Mouse (Mus musculus) lung, embryonic 14.5 days (tissue): ENCODE results near the gene Bloc1s1. TPM values are rescaled to one million over a fixed set of nuclear protein-coding genes. Genes with fewer than 3 reads are reported as not detected.
A peak's percentile ranks its signal among the peaks of the same experiment; 100 is the strongest.

Source experiments
- ATAC-seq: fragments of 200-750 bp; cut with Nextera tagmentation; 2 replicates; pipeline ENCODE4 v1.8.0; 2017; ENCODE audit warnings: mild to moderate bottlenecking, moderate TSS enrichment, moderate library complexity; ENCODE audit not compliant: insufficient read depth
- DNase-seq: peaks from one replicate; pipeline ENCODE4 v3.0.0-alpha.2; 2015
- H3K27ac ChIP-seq: fragments of 300-500 bp; sonication (generic); 2 replicates; pipeline ENCODE4 v1.5.1; 2014; ENCODE audit warnings: low read depth, mild to moderate bottlenecking, moderate library complexity
- H3K27me3 ChIP-seq: fragments of 300-500 bp; sonication (generic); 2 replicates; pipeline ENCODE4 v1.6.1; 2014; ENCODE audit warnings: low read length, control low read depth; ENCODE audit not compliant: insufficient read depth
- H3K36me3 ChIP-seq: fragments of 300-500 bp; sonication (generic); 2 replicates; pipeline ENCODE4 v1.6.1; 2014; ENCODE audit warnings: control low read depth; ENCODE audit not compliant: insufficient read depth
- H3K4me1 ChIP-seq: fragments of 300-500 bp; sonication (generic); 2 replicates; pipeline ENCODE4 v1.6.1; 2014; ENCODE audit warnings: antibody characterized with exemption, control low read depth; ENCODE audit not compliant: insufficient read depth
- H3K4me2 ChIP-seq: fragments of 300-500 bp; sonication (generic); 2 replicates; pipeline ENCODE4 v1.6.1; 2014; ENCODE audit warnings: mild to moderate bottlenecking
- H3K4me3 ChIP-seq: fragments of 300-500 bp; sonication (generic); 2 replicates; pipeline ENCODE4 v1.5.1; 2014; ENCODE audit warnings: low read depth, low read length
- H3K9ac ChIP-seq: fragments of 300-500 bp; sonication (generic); 2 replicates; pipeline ENCODE4 v1.6.1; 2014
- H3K9me3 ChIP-seq: fragments of 300-500 bp; sonication (generic); 2 replicates; pipeline ENCODE4 v1.6.1; 2016; ENCODE audit warnings: low read depth, low read length, control low read depth
- CTCF ChIP-seq: IDR thresholded peaks from 2 replicates; pipeline ENCODE4 v1.5.1; 2016; ENCODE audit warnings: antibody characterized with exemption, low read depth
- WGBS: fragments of 180-500 bp; shearing (Covaris S2); extraction: QIAGEN DNeasy Blood & Tissue Kit; methylation state at CpG from one replicate; pipeline ENCODE4 v1.1.7; 2014; 5-methylcytosine and 5-hydroxymethylcytosine counted together
- polyA plus RNA-seq: library from polyadenylated mRNA; unstranded; fragments of >200 nt; fragmentation: Nextera tagmentation; extraction: Ambion mirVana; gene quantifications from 2 replicates; pipeline ENCODE4 v1.2.1, GENCODE M21; 2014

Gene Bloc1s1
- polyA plus RNA-seq, 1 experiment from 2014 or later = 180 TPM

GRCm38 (mm10) chr10:128913696-128914095, 10.1 kb downstream of the Bloc1s1 start:
- DNase-seq (no peak), ATAC-seq (no peak)
- peaks cover 58% of the 10 kb centered on the region for H3K36me3 ChIP-seq
- H3K4me2 ChIP-seq = no peak overlapping the region
- H3K9ac ChIP-seq = no peak overlapping the region
- H3K4me1 ChIP-seq = peaks cover 4% of the 10 kb centered on the region; the same call in 1 of the 2 replicates
- WGBS = 90% methylated on average over 12 of the region's 12 CpGs
- TF ChIP-seq CTCF = no peak
- H3K27ac ChIP-seq = no peak overlapping the region
- no peaks in the 10 kb centered on the region for H3K27me3 ChIP-seq
- no peak overlapping the region for H3K4me3 ChIP-seq
- H3K9me3 ChIP-seq = no peaks in the 10 kb centered on the region

GRCm38 (mm10) chr10:128913219-128913618, 10.6 kb downstream of the Bloc1s1 start:
- Histone ChIP-seq H3K9ac (no peak overlapping the region), H3K27ac (no peak overlapping the region), H3K4me3 (no peak overlapping the region), H3K9me3 (no peaks in the 10 kb centered on the region), H3K27me3 (no peaks in the 10 kb centered on the region), H3K36me3 (peaks cover 54% of the 10 kb centered on the region), H3K4me2 (no peak overlapping the region), H3K4me1 (peaks cover 4% of the 10 kb centered on the region; the same call in 1 of the 2 replicates)
- TF ChIP-seq CTCF = peak; percentile 98
- WGBS = 7% methylated on average over 5 of the region's 5 CpGs
- DNase-seq = peak; percentile 97
- ATAC-seq = no peak

DNA sequence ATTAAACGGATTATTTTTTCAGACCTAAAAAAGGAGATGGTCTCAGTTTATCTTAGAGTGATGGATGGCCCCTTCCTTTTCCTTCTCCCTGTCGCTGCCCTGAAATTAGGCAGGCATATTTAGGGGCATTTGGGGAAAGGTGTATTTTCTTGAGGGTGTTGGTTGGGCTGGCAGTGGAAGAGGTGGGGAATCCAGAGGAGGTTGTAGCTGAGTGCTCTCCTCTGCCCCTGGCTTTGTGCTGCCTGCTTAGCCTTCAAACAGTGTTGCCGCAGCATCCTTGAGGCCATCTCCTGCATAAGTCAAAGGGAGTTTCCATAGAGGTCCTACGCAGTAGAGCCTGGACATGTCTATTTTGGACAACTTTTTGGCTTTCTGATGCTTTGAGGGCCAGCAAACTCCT, 11.0 kb downstream of the Bloc1s1 start:
- DNase-seq (no peak), ATAC-seq (no peak)
- Histone ChIP-seq H3K36me3 (peaks cover 50% of the 10 kb centered on the region), H3K27me3 (no peaks in the 10 kb centered on the region), H3K4me1 (peaks cover 4% of the 10 kb centered on the region; the same call in 1 of the 2 replicates), H3K27ac (no peak overlapping the region), H3K4me2 (no peak overlapping the region), H3K9ac (no peak overlapping the region), H3K9me3 (no peaks in the 10 kb centered on the region), H3K4me3 (no peak overlapping the region)
- TF ChIP-seq CTCF = no peak
- WGBS = 74% methylated on average over 4 of the region's 4 CpGs

GRCm38 (mm10) chr10:128912268-128912667, 11.6 kb downstream of the Bloc1s1 start:
- H3K4me2 ChIP-seq = no peak overlapping the region
- peaks cover 45% of the 10 kb centered on the region for H3K36me3 ChIP-seq
- 77% methylated on average over 4 of the region's 4 CpGs for WGBS
- H3K27ac ChIP-seq = no peak overlapping the region
- no peak for TF ChIP-seq CTCF
- no peak for ATAC-seq
- no peaks in the 10 kb centered on the region for H3K27me3 ChIP-seq
- peaks cover 4% of the 10 kb centered on the region; the same call in 1 of the 2 replicates for H3K4me1 ChIP-seq
- no peaks in the 10 kb centered on the region for H3K9me3 ChIP-seq
- DNase-seq = no peak
- H3K4me3 ChIP-seq = no peak overlapping the region
- no peak overlapping the region for H3K9ac ChIP-seq

- 86% methylated on average over 6 of the region's 6 CpGs for WGBS
- Histone ChIP-seq H3K4me2 (peak overlapping the region; percentile 74), H3K4me1 (peaks cover 4% of the 10 kb centered on the region; the same call in 1 of the 2 replicates), H3K27ac (no peak overlapping the region), H3K4me3 (peak overlapping the region; percentile 86; the same call in 1 of the 2 replicates), H3K27me3 (no peaks in the 10 kb centered on the region), H3K9me3 (no peaks in the 10 kb centered on the region), H3K36me3 (peaks cover 36% of the 10 kb centered on the region), H3K9ac (no peak overlapping the region)
- TF ChIP-seq CTCF = no peak
- ATAC-seq (no peak), DNase-seq (no peak)
Measured at GRCm38 (mm10) chr10:128911430-128911829, 12.4 kb downstream of the Bloc1s1 start.

GRCm38 (mm10) chr10:128910066-128910841, 13.6 kb downstream of the Bloc1s1 start:
- peak; percentile 44 for ATAC-seq
- peak overlapping the region; percentile 74 for H3K4me2 ChIP-seq
- peak overlapping the region; percentile 86 for H3K4me3 ChIP-seq
- H3K9me3 ChIP-seq = no peaks in the 10 kb centered on the region
- peak overlapping the region; percentile 96 for H3K9ac ChIP-seq
- no peak for TF ChIP-seq CTCF
- peaks cover 30% of the 10 kb centered on the region for H3K36me3 ChIP-seq
- H3K27ac ChIP-seq = peak overlapping the region; percentile 92
- peak; percentile 76 for DNase-seq
- no peaks in the 10 kb centered on the region for H3K27me3 ChIP-seq
- WGBS = 1% methylated on average over 64 of the region's 66 CpGs
- peaks cover 4% of the 10 kb centered on the region; the same call in 1 of the 2 replicates for H3K4me1 ChIP-seq

- ATAC-seq = peak; percentile 84
- under 1% methylated on average over 41 of the region's 41 CpGs for WGBS
- Histone ChIP-seq H3K4me1 (peaks cover 4% of the 10 kb centered on the region; the same call in 1 of the 2 replicates), H3K27me3 (no peaks in the 10 kb centered on the region), H3K4me2 (peak overlapping the region; percentile 74), H3K4me3 (peak overlapping the region; percentile 86), H3K9me3 (no peaks in the 10 kb centered on the region), H3K9ac (peak overlapping the region; percentile 96), H3K36me3 (peaks cover 24% of the 10 kb centered on the region), H3K27ac (peak overlapping the region; percentile 92)
- TF ChIP-seq CTCF = no peak
- peak; percentile 92 for DNase-seq
Measured at GRCm38 (mm10) chr10:128909567-128910028, 14.2 kb downstream of the Bloc1s1 start.
